Mouse (Mus musculus) G1E (cell line): ENCODE measurements around the gene Dhrs11. TPM values are rescaled to one million over a fixed set of nuclear protein-coding genes. Genes with fewer than 3 reads are reported as not detected.

Source experiments
- ATAC-seq: 2 replicates; pipeline ENCODE4 v1.8.0; 2016; ENCODE audit warnings: mild to moderate bottlenecking; ENCODE audit not compliant: insufficient number of reproducible peaks, poor library complexity, low FRiP score, severe bottlenecking; ENCODE audit errors: extremely low read depth
- DNase-seq: peaks from one replicate; pipeline ENCODE4 v3.0.0; 2012; ENCODE audit warnings: low spot score
- H3K27me3 ChIP-seq: 2 replicates; pipeline ENCODE4 v1.6.1; 2012; ENCODE audit warnings: mild to moderate bottlenecking, low read length, inconsistent platforms; ENCODE audit not compliant: insufficient read depth
- H3K36me3 ChIP-seq: replicated peaks from 2 replicates; pipeline ENCODE3; 2012; ENCODE audit warnings: mild to moderate bottlenecking, inconsistent platforms
- H3K4me1 ChIP-seq: 2 replicates; pipeline ENCODE4 v1.6.1; 2012; ENCODE audit warnings: low read depth, low read length, inconsistent platforms, mixed read lengths; ENCODE audit not compliant: insufficient read depth
- H3K4me3 ChIP-seq: 2 replicates; pipeline ENCODE4 v1.5.1; 2012; ENCODE audit warnings: low read depth, mild to moderate bottlenecking, inconsistent platforms, low read length, moderate library complexity, mixed read lengths
- H3K9me3 ChIP-seq: replicated peaks from 2 replicates; pipeline ENCODE4 v1.6.1; 2012; ENCODE audit warnings: inconsistent platforms
- CTCF ChIP-seq: IDR thresholded peaks from 2 replicates; pipeline ENCODE4 v1.5.1; 2012; ENCODE audit warnings: low read depth, low read length, inconsistent platforms, mixed read lengths
- GATA1 ChIP-seq: IDR thresholded peaks from 2 replicates; pipeline ENCODE4 v1.6.1; 2012; ENCODE audit warnings: borderline replicate concordance, low read length, inconsistent platforms, mixed read lengths
- GATA2 ChIP-seq: IDR thresholded peaks from 2 replicates; pipeline ENCODE4 v1.6.1; 2012; ENCODE audit warnings: low read depth, low read length, inconsistent platforms, borderline replicate concordance
- POLR2AphosphoS5 ChIP-seq: IDR thresholded peaks from 2 replicates; pipeline ENCODE4 v1.6.1; 2012; ENCODE audit warnings: low read depth, low read length, inconsistent platforms; ENCODE audit not compliant: insufficient replicate concordance
- TAL1 ChIP-seq: conservative IDR thresholded peaks from 2 replicates; pipeline ENCODE4 v1.6.1; 2012; ENCODE audit warnings: low read depth, low read length, inconsistent platforms, mixed read lengths
- polyA plus RNA-seq: library from polyadenylated mRNA; stranded (reverse); fragments of >175 nt; gene quantifications from 2 replicates; pipeline ENCODE4 v1.2.3, GENCODE M21; 2012
- total RNA-seq, 2 experiments: library from RNA; stranded (forward) in 1 of 2; stranded (reverse) in 1 of 2; fragments of 200-1000 nt in 1 of 2; fragments of >200 nt in 1 of 2; fragmentation: Nextera tagmentation in 1 of 2; gene quantifications; 2 replicates each; pipeline ENCODE4 v1.2.3; 2014 to 2017

The Dhrs11 gene
- total and polyA plus RNA-seq, 3 experiments: 7.7 to 180 (median 12.1) TPM

GRCm38 (mm10) chr11:84813724-84814510, 14.9 kb downstream of the Dhrs11 start:
- no peak for TF ChIP-seq POLR2AphosphoS5
- TF ChIP-seq CTCF: peak; percentile 99
- peaks cover 61% of the 10 kb centered on the region for H3K36me3 ChIP-seq
- ATAC-seq: no peak
- peaks cover 7% of the 10 kb centered on the region; the same call in 1 of the 2 replicates for H3K27me3 ChIP-seq
- peaks cover 35% of the 10 kb centered on the region for H3K4me1 ChIP-seq
- H3K4me3 ChIP-seq: no peak overlapping the region
- peaks cover 2% of the 10 kb centered on the region; the same call in 1 of the 2 replicates for H3K9me3 ChIP-seq
- peak; percentile 63 for DNase-seq

GRCm38 (mm10) chr11:84804373-84804772, 24.4 kb downstream of the Dhrs11 start:
- Histone ChIP-seq H3K9me3 (no peaks in the 10 kb centered on the region), H3K4me1 (peaks cover 3% of the 10 kb centered on the region; the same call in 1 of the 2 replicates), H3K4me3 (no peak overlapping the region), H3K36me3 (no peaks in the 10 kb centered on the region), H3K27me3 (peaks cover 55% of the 10 kb centered on the region)
- no peak for ATAC-seq
- no peak for TF ChIP-seq CTCF
- TF ChIP-seq TAL1: no peak
- TF ChIP-seq GATA2: no peak
- TF ChIP-seq GATA1: no peak
- no peak for TF ChIP-seq POLR2AphosphoS5
- no peak for DNase-seq

GRCm38 (mm10) chr11:84797627-84798353, 31.0 kb downstream of the Dhrs11 start:
- Histone ChIP-seq H3K4me3 (no peak overlapping the region), H3K27me3 (peaks cover 24% of the 10 kb centered on the region), H3K4me1 (peaks cover 12% of the 10 kb centered on the region), H3K36me3 (no peaks in the 10 kb centered on the region), H3K9me3 (0 out of 2 replicates have a peak, but pooled peaks cover 3% of the 10 kb centered on the region)
- peak; percentile 89 for TF ChIP-seq CTCF
- no peak for TF ChIP-seq GATA1
- peak; percentile 62 for DNase-seq
- ATAC-seq: no peak

GRCm38 (mm10) chr11:84797026-84797425, 31.8 kb downstream of the Dhrs11 start:
- Histone ChIP-seq H3K4me1 (peaks cover 12% of the 10 kb centered on the region), H3K9me3 (0 out of 2 replicates have a peak, but pooled peaks cover 3% of the 10 kb centered on the region), H3K36me3 (no peaks in the 10 kb centered on the region), H3K4me3 (no peak overlapping the region), H3K27me3 (peaks cover 25% of the 10 kb centered on the region)
- TF ChIP-seq GATA1 (no peak), GATA2 (no peak), TAL1 (no peak), POLR2AphosphoS5 (no peak), CTCF (no peak)
- DNase-seq (no peak), ATAC-seq (no peak)

GRCm38 (mm10) chr11:84794496-84795113, 34.2 kb downstream of the Dhrs11 start:
- TF ChIP-seq POLR2AphosphoS5: no peak
- no peak for TF ChIP-seq GATA1
- peak; percentile 66 for TF ChIP-seq CTCF
- Histone ChIP-seq H3K36me3 (no peaks in the 10 kb centered on the region), H3K9me3 (0 out of 2 replicates have a peak, but pooled peaks cover 3% of the 10 kb centered on the region), H3K4me3 (peak overlapping the region; percentile 36; the same call in 1 of the 2 replicates), H3K4me1 (peaks cover 12% of the 10 kb centered on the region), H3K27me3 (peaks cover 35% of the 10 kb centered on the region)
- DNase-seq (peak; percentile 49), ATAC-seq (no peak)

GRCm38 (mm10) chr11:84793545-84793944, 35.2 kb downstream of the Dhrs11 start:
- Histone ChIP-seq H3K36me3 (no peaks in the 10 kb centered on the region), H3K4me3 (no peak overlapping the region), H3K9me3 (0 out of 2 replicates have a peak, but pooled peaks cover 3% of the 10 kb centered on the region), H3K27me3 (peaks cover 42% of the 10 kb centered on the region), H3K4me1 (peaks cover 12% of the 10 kb centered on the region)
- no peak for ATAC-seq
- DNase-seq: no peak
- TF ChIP-seq TAL1 (no peak), GATA1 (no peak)
